ENCODE assay signal across 19 mouse cellular contexts in the genomic region with DNA sequence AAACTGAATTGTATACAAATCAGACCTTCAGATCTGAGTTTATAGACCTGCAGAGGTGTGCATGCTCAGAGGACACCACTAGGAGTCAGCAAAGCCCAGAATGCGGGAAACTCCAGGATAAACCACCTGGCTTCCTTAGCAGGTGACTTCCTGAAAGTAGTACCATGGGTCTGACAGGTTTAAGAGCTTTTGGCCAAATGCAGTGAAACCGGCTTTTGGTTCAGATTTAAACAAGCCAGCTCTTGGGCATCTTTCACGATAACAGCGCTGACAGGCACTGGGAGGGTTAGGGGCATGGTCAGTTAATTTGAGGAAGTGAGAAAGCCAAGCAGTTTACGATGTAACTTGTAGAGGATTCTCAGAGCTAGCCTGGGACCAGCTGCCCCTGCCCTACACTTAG. TPM values are rescaled to one million over a fixed set of nuclear protein-coding genes. Genes with fewer than 3 reads are reported as not detected.
DNase-seq lines count a peak whose midpoint lies in the region; ATAC-seq and TF ChIP-seq lines count a peak whose summit lies in the region.
"Had no signal": no experiment of that assay in that cellular context is flagged by ENCODE, and none has a peak within 500 bp of the region (broad histone marks: within the 10 kb centered on the region; RNA-seq: fewer than 3 reads in every experiment).

No protein-coding gene starts in this region.

- DNase-seq in cerebellum, adult 2 months = no peak
- DNase-seq in cerebellum, adult 8-10 months = no peak
- DNase-seq in kidney, postnatal 10 days = peak; percentile 43
- peak; percentile 84 for DNase-seq in A20 (ENCODE audit: low read depth, low spot score)
- no peak for DNase-seq in testis, postnatal 14 days (ENCODE audit: low spot score)
- DNase-seq in adrenal gland, adult 18-20 months (ENCODE audit: low spot score in 2 of 2) = no peak
- DNase-seq: cerebellum, postnatal 25 days; heart, postnatal 4 days; layer of hippocampus, postnatal 36 days; retina, postnatal 1 day; thymus, adult 18-20 months had no signal

- H3K9ac ChIP-seq in kidney, embryonic 15.5 days = no peak overlapping the region
- H3K9ac ChIP-seq: embryonic facial prominence, embryonic 13.5 days; forebrain, embryonic 13.5 days; limb, embryonic 12.5 days; midbrain, embryonic 12.5 days; neural tube, embryonic 12.5 days had no signal

- no peak for ATAC-seq in kidney, embryonic 15.5 days (replicated peaks; ENCODE audit: low FRiP score)
- ATAC-seq in granulocyte monocyte progenitor cell, adult 5-6 weeks (replicated peaks; ENCODE audit: poor library complexity, severe bottlenecking) = peak; percentile 55
- ATAC-seq: forebrain, embryonic 13.5 days had no signal

- H3K4me2 ChIP-seq in kidney, embryonic 15.5 days = no peak overlapping the region
- H3K4me2 ChIP-seq: embryonic facial prominence, embryonic 13.5 days; forebrain, embryonic 13.5 days; limb, embryonic 12.5 days; midbrain, embryonic 12.5 days; neural tube, embryonic 12.5 days had no signal

- peaks cover 4% of the 10 kb centered on the region; the same call in 1 of the 2 replicates for H3K36me3 ChIP-seq in kidney, embryonic 15.5 days
- H3K36me3 ChIP-seq: G1E had no signal

- no peaks in the 10 kb centered on the region for H3K27me3 ChIP-seq in cerebellum, adult 2 months (ENCODE audit: control insufficient read depth, insufficient read depth, low read length)
- H3K27me3 ChIP-seq in kidney, embryonic 15.5 days = no peaks in the 10 kb centered on the region
- H3K27me3 ChIP-seq: embryonic facial prominence, embryonic 13.5 days; forebrain, embryonic 13.5 days; limb, embryonic 12.5 days; midbrain, embryonic 12.5 days; neural tube, embryonic 12.5 days had no signal

- no peak overlapping the region for H3K27ac ChIP-seq in cerebellum, adult 2 months (ENCODE audit: insufficient read depth, low read length)
- H3K27ac ChIP-seq in kidney, embryonic 15.5 days = no peak overlapping the region
- H3K27ac ChIP-seq: embryonic facial prominence, embryonic 13.5 days; forebrain, embryonic 13.5 days; limb, embryonic 12.5 days; midbrain, embryonic 12.5 days; neural tube, embryonic 12.5 days had no signal

- TF ChIP-seq POLR2A in cerebellum, adult 2 months (IDR thresholded peaks at IDR 0.05; ENCODE audit: borderline replicate concordance, insufficient read depth, low read length) = no peak

- H3K4me1 ChIP-seq in cerebellum, adult 2 months (ENCODE audit: control insufficient read depth, insufficient read depth, low read length) = peaks cover 26% of the 10 kb centered on the region
- peaks cover 39% of the 10 kb centered on the region for H3K4me1 ChIP-seq in kidney, embryonic 15.5 days

- no peaks in the 10 kb centered on the region for H3K9me3 ChIP-seq in kidney, embryonic 15.5 days (replicated peaks)
- H3K9me3 ChIP-seq: embryonic facial prominence, embryonic 13.5 days; forebrain, embryonic 13.5 days; limb, embryonic 12.5 days; midbrain, embryonic 12.5 days; neural tube, embryonic 12.5 days had no signal

- no peak overlapping the region for H3K4me3 ChIP-seq in cerebellum, adult 2 months (replicated peaks; ENCODE audit: insufficient read depth, low read depth, low read length)
- H3K4me3 ChIP-seq in kidney, embryonic 15.5 days (replicated peaks) = no peak overlapping the region
- H3K4me3 ChIP-seq: embryonic facial prominence, embryonic 13.5 days; forebrain, embryonic 13.5 days; limb, embryonic 12.5 days; midbrain, embryonic 12.5 days; neural tube, embryonic 12.5 days had no signal

- WGBS in cerebellum, adult 2 months = 63% methylated on average over 5 of the region's 5 CpGs
- WGBS in kidney, embryonic 15.5 days = 37% methylated on average over 5 of the region's 5 CpGs

- peak; percentile 18; the same call in 1 of the 2 replicates for TF ChIP-seq CTCF in cerebellum, adult 2 months (IDR thresholded peaks at IDR 0.05; ENCODE audit: borderline replicate concordance, insufficient read depth, low read depth, low read length)

RNA-seq across cellular contexts. Expression of gene Acvr1b, which starts 14.0 kb away (rescaled TPM):
- polyA plus RNA-seq in cerebellum, adult 2 months (2012; rRNA removed) = 54.5 and 55.2 TPM in 2 replicates
- 6.2 and 6.4 TPM in 2 replicates for polyA plus RNA-seq in kidney, embryonic 15.5 days (2015; fragmentation: Nextera tagmentation; extraction: Ambion mirVana)
- total RNA-seq in granulocyte monocyte progenitor cell, adult 5-6 weeks (2014; fragmentation: Nextera tagmentation) = 6.9 and 8.7 TPM in 2 replicates
- total RNA-seq in granulocyte monocyte progenitor cell, adult 5-6 weeks (2017) = 6.9 and 9.9 TPM in 2 replicates
- 1 to 10 TPM; 5.8 to 5.9 TPM for total RNA-seq in adrenal gland, adult 18-20 months (2021)
- polyA plus RNA-seq: G1E had no signal

RNA-seq across cellular contexts. Expression of gene Grasp, which starts 36.1 kb away (rescaled TPM):
- polyA plus RNA-seq in cerebellum, adult 2 months (2012; rRNA removed) = 5.0 and 5.3 TPM in 2 replicates
- 4.7 TPM in 2 replicates for polyA plus RNA-seq in kidney, embryonic 15.5 days (2015; fragmentation: Nextera tagmentation; extraction: Ambion mirVana)
- total RNA-seq in granulocyte monocyte progenitor cell, adult 5-6 weeks (2014; fragmentation: Nextera tagmentation) = 3.2 and 4.1 TPM in 2 replicates
- 0.26 and 1.0 TPM in 2 replicates for total RNA-seq in granulocyte monocyte progenitor cell, adult 5-6 weeks (2017)
- total RNA-seq in adrenal gland, adult 18-20 months (2021) = 10 to 100 TPM; 16.3 to 19.8 TPM

RNA-seq across cellular contexts. Expression of gene Acvrl1, which starts 59.6 kb away (rescaled TPM):
- 15.3 and 17.2 TPM in 2 replicates for polyA plus RNA-seq in cerebellum, adult 2 months (2012; rRNA removed)
- polyA plus RNA-seq in kidney, embryonic 15.5 days (2015; fragmentation: Nextera tagmentation; extraction: Ambion mirVana) = 17.2 and 18.4 TPM in 2 replicates
- total RNA-seq in granulocyte monocyte progenitor cell, adult 5-6 weeks (2014; fragmentation: Nextera tagmentation) = 0.30 TPM in 1 of 2 replicates, not detected in the other
- total RNA-seq in granulocyte monocyte progenitor cell, adult 5-6 weeks (2017) = 0.73 and 2.7 TPM in 2 replicates
- 10 to 100 TPM; 19.1 to 26.1 TPM for total RNA-seq in adrenal gland, adult 18-20 months (2021)

Comparison
In these comparisons a context has a peak if more than half of its experiments do, and no peak if none do; other contexts are left out.
1. DNase-seq: peak in kidney, postnatal 10 days (single experiment) and A20 (single experiment); none in cerebellum, adult 2 months (0 of 2), cerebellum, adult 8-10 months (single experiment), testis, postnatal 14 days (single experiment) and adrenal gland, adult 18-20 months (0 of 2).
2. RNA of gene Acvrl1, which starts 59.6 kb away (total RNA-seq): 19.1 to 26.1 TPM in adrenal gland, adult 18-20 months; 0.30 to 2.7 TPM in granulocyte monocyte progenitor cell, adult 5-6 weeks; every median in the first group is over 4 times any median in the second.